In the genomic region with DNA sequence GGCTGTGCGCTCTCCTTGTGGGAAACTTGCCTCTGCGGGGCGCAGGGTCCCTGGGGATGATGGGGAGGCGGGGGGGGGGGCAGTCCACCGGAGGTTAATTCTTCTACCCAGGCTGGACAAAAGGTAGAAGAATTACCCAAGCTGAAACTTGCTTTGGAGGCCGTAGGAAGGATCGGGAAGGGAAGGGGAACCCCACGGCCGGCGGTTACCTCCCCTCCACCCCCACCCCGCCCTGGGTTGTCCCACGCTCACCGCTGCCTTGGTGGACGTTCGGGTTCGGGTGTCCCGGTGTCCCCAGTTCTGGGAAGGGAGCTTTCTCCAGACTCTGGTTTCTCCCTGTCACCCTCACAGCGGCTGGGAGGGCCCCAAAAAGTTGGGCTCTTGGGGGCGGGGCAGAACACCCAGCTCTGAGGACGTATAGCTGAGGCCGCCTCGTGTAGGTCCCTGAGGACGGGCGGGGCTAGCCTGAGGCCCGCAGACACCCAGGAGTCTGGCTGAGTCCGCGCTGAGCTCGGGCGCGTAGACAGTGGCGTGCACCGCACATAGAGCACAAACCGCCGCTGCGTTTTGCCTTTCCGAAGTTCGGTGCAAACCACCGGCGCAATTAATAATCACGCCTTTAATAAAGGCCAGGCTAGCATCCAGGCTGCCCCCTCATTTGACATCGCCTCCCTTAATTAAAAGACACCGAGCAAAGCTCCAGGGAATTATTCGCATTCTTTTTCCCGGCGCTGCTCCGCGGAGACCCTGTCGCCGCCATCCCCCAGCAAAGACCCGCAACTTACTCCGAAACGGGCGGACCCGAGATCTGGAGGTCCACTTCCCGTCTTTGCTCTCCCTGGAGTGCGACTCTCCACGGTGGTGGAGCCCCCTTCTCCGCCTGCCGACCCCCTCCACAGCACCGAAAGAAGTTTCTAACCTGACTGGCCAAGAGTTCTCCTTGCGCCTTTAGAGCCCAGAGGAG, we compare ENCODE assay signal across 8 mouse cellular contexts. TPM values are rescaled to one million over a fixed set of nuclear protein-coding genes. Genes with fewer than 3 reads are reported as not detected.
A peak's percentile ranks its signal among the peaks of the same experiment; 100 is the strongest.
DNase-seq lines count a peak whose midpoint lies in the region; ATAC-seq and TF ChIP-seq lines count a peak whose summit lies in the region.

No protein-coding gene starts in this region.

- H3K9me3 ChIP-seq in liver, postnatal 0 days (ENCODE audit: low read length) = no peaks in the 10 kb centered on the region

- no peak for TF ChIP-seq EP300 in liver, postnatal 0 days (IDR thresholded peaks at IDR 0.05; ENCODE audit: low read depth)

- WGBS in liver, postnatal 0 days (ENCODE audit: insufficient replicate concordance) = under 1% methylated on average over 61 of the region's 61 CpGs

- peaks cover 18% of the 10 kb centered on the region for H3K4me1 ChIP-seq in liver, postnatal 0 days (ENCODE audit: insufficient read depth)

- H3K4me2 ChIP-seq in liver, postnatal 0 days (ENCODE audit: low read depth, low read length) = peak overlapping the region; percentile 90

- H3K9ac ChIP-seq in liver, postnatal 0 days (replicated peaks) = peak overlapping the region; percentile 55

- H3K27ac ChIP-seq in liver, postnatal 0 days (ENCODE audit: low read depth) = peak overlapping the region; percentile 22; the same call in 1 of the 2 replicates

- peak; percentile 43 to 74 for DNase-seq in adrenal gland, adult (ENCODE audit: inconsistent age in 2 of 2, low spot score in 1 of 2)
- DNase-seq in adrenal gland, adult 8-10 months = no peak
- DNase-seq in thymus, postnatal 14 days = peak; percentile 11
- no peak for DNase-seq in thymus, postnatal 10 days (ENCODE audit: low spot score in 2 of 2)
- peak; percentile 26 to 28 for DNase-seq in heart, postnatal 36 days
- peak; percentile 33 for DNase-seq in liver, postnatal 0 days
- no peak for DNase-seq in layer of hippocampus, adult 11-12 months (ENCODE audit: low spot score)

- peaks cover 81% of the 10 kb centered on the region for H3K27me3 ChIP-seq in liver, postnatal 0 days (ENCODE audit: insufficient read depth, low read length)

- no peaks in the 10 kb centered on the region for H3K36me3 ChIP-seq in liver, postnatal 0 days (replicated peaks; ENCODE audit: insufficient read depth, low read length)

- intact Hi-C loops in heart, postnatal 36 days (cut with DNase I) = loop anchor here (5.0 kb wide), 1 partner anchor 176 kb away; no protein-coding TSS in a partner anchor

- no peak; the same call in 1 of the 2 replicates for ATAC-seq in liver, postnatal 0 days
- ATAC-seq in neutrophil, adult 5-6 weeks (ENCODE audit: extremely low read depth, insufficient number of reproducible peaks, low FRiP score, poor library complexity, severe bottlenecking) = peak; percentile 46

- no peak for TF ChIP-seq CTCF in liver, postnatal 0 days (IDR thresholded peaks at IDR 0.05; ENCODE audit: low read depth)

- peak overlapping the region; percentile 65 for H3K4me3 ChIP-seq in liver, postnatal 0 days (ENCODE audit: low read depth, low read length)

RNA-seq across cellular contexts. Expression of a gene that starts 1.4 kb away (rescaled TPM):
- 10 to 100 TPM; 52.7 to 72.6 (median 62.9) TPM for total RNA-seq in adrenal gland, adult 8-10 months (2022)
- total RNA-seq in heart, postnatal 36 days (2021) = 1 to 10 TPM; 5.6 to 5.7 TPM
- 0.27 and 0.38 TPM in 2 replicates for polyA plus RNA-seq in liver, postnatal 0 days (2015; fragmentation: Nextera tagmentation; extraction: Ambion mirVana)
- 18.9 and 40.1 TPM in 2 replicates for total RNA-seq in neutrophil, adult 5-6 weeks (2017)

Comparison
In these comparisons a context has a peak if more than half of its experiments do, and no peak if none do; other contexts are left out.
1. DNase-seq: peak in adrenal gland, adult (2 of 2), thymus, postnatal 14 days (single experiment), heart, postnatal 36 days (2 of 2) and liver, postnatal 0 days (single experiment); none in adrenal gland, adult 8-10 months (single experiment), thymus, postnatal 10 days (0 of 2) and layer of hippocampus, adult 11-12 months (single experiment).